Mouse (Mus musculus) large intestine, adult 2 months (tissue): Measurements from ENCODE around the gene Hils1. TPM values are rescaled to one million over a fixed set of nuclear protein-coding genes. Genes with fewer than 3 reads are reported as not detected.

Experiments used
- polyA plus RNA-seq: library from polyadenylated mRNA; depleted of rRNA; stranded (reverse); fragments of >200 nt; gene quantifications from 2 replicates; pipeline ENCODE4 v1.2.3, GENCODE M21; 2012; rRNA removed

The Hils1 gene
- polyA plus RNA-seq, 1 experiment = not detected

Other genes starting within 250 kb of the Hils1 start
- gene Cdc34b, start 225.8 kb upstream of the Hils1 start, polyA plus RNA-seq = not detected in 2 replicates
- 0.43 and 1.2 TPM in 2 replicates for gene Tmem92, start 184.9 kb upstream of the Hils1 start, polyA plus RNA-seq
- gene Col1a1, start 31.4 kb upstream of the Hils1 start, polyA plus RNA-seq = 39.6 and 45.7 TPM in 2 replicates
- 4.7 and 7.2 TPM in 2 replicates for gene Sgca, start 8.7 kb downstream of the Hils1 start, polyA plus RNA-seq
- gene Ppp1r9b, start 23.4 kb downstream of the Hils1 start, polyA plus RNA-seq = 18.9 and 20.0 TPM in 2 replicates
- gene Samd14, start 42.3 kb downstream of the Hils1 start, polyA plus RNA-seq = 2.2 and 2.4 TPM in 2 replicates
- gene Pdk2, start 73.8 kb downstream of the Hils1 start, polyA plus RNA-seq = 47.3 and 81.2 TPM in 2 replicates
- gene Itga3, start 109.2 kb downstream of the Hils1 start, polyA plus RNA-seq = 59.9 and 103 TPM in 2 replicates
- 0.10 and 0.14 TPM in 2 replicates for gene Dlx3, start 152.5 kb downstream of the Hils1 start, polyA plus RNA-seq
- gene Dlx4, start 178.7 kb downstream of the Hils1 start, polyA plus RNA-seq = 0.08 TPM in 1 of 2 replicates, not detected in the other